Mouse (Mus musculus) heart, embryonic 12.5 days (tissue): ENCODE data around the gene Ampd1. TPM values are rescaled to one million over a fixed set of nuclear protein-coding genes. Genes with fewer than 3 reads are reported as not detected.

Source experiments
- ATAC-seq: fragments of 200-750 bp; cut with Nextera tagmentation; 2 replicates; pipeline ENCODE4 v1.8.0; 2017; ENCODE audit warnings: moderate TSS enrichment, moderate library complexity; ENCODE audit not compliant: insufficient number of reproducible peaks, low FRiP score
- H3K27ac ChIP-seq: fragments of 300-500 bp; sonication (generic); 2 replicates; pipeline ENCODE4 v1.5.1; 2016; ENCODE audit warnings: mild to moderate bottlenecking, moderate library complexity; ENCODE audit not compliant: poor library complexity, severe bottlenecking
- H3K27me3 ChIP-seq: fragments of 300-500 bp; sonication (generic); replicated peaks from 2 replicates; pipeline ENCODE4 v1.6.1; 2016; ENCODE audit warnings: mild to moderate bottlenecking, moderate library complexity
- H3K36me3 ChIP-seq: fragments of 300-500 bp; sonication (generic); 2 replicates; pipeline ENCODE4 v1.6.1; 2016; ENCODE audit warnings: mild to moderate bottlenecking, moderate library complexity
- H3K4me1 ChIP-seq: fragments of 300-500 bp; sonication (generic); replicated peaks from 2 replicates; pipeline ENCODE4 v1.6.1; 2016; ENCODE audit warnings: mild to moderate bottlenecking
- H3K4me2 ChIP-seq: fragments of 300-500 bp; sonication (generic); 2 replicates; pipeline ENCODE4 v1.6.1; 2016; ENCODE audit warnings: mild to moderate bottlenecking, moderate library complexity
- H3K4me3 ChIP-seq: fragments of 300-500 bp; sonication (generic); 2 replicates; pipeline ENCODE4 v1.5.1; 2016; ENCODE audit warnings: mild to moderate bottlenecking
- H3K9ac ChIP-seq: fragments of 300-500 bp; sonication (generic); 2 replicates; pipeline ENCODE4 v1.6.1; 2016; ENCODE audit warnings: mild to moderate bottlenecking, moderate library complexity
- H3K9me3 ChIP-seq: fragments of 300-500 bp; sonication (generic); replicated peaks from 2 replicates; pipeline ENCODE4 v1.6.1; 2016; ENCODE audit warnings: mild to moderate bottlenecking, moderate library complexity
- WGBS: fragments of 180-500 bp; shearing (Covaris S2); methylation state at CpG from one replicate; pipeline ENCODE4 v1.1.7; 2016; 5-methylcytosine and 5-hydroxymethylcytosine counted together
- polyA plus RNA-seq: library from polyadenylated mRNA; unstranded; fragments of >200 nt; fragmentation: Nextera tagmentation; extraction: Ambion mirVana; gene quantifications from 2 replicates; pipeline ENCODE4 v1.2.1, GENCODE M21; 2016

Gene Ampd1
- polyA plus RNA-seq, 1 experiment from 2014 or later = not detected

GRCm38 (mm10) chr3:103079301-103079700, 5.5 kb downstream of the Ampd1 start:
- Histone ChIP-seq H3K9ac (no peak overlapping the region), H3K27me3 (no peaks in the 10 kb centered on the region), H3K4me2 (no peak overlapping the region), H3K4me3 (no peak overlapping the region), H3K4me1 (peaks cover 27% of the 10 kb centered on the region), H3K27ac (no peak overlapping the region), H3K9me3 (no peaks in the 10 kb centered on the region), H3K36me3 (no peaks in the 10 kb centered on the region)
- ATAC-seq = no peak
- whole genome bisulfite sequencing = 71% methylated on average over 9 of the region's 9 CpGs

DNA sequence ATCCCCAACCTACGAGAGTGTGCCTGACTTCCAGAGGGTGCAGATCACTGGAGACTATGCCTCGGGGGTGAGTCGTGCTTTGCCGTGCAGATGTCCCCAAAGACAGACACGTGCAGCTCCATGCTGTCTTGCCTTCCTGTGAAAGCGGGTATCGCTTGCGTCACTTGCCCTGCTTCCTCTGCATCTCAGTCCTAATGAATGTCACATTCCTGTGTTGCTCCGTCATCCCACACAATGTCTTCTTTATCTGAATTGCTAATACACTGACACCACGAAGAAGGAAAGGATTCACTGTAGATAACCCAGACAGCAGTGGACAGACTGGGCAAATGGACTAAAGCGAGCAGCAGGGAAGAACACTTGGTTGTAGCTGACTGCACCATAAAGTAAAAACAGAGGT, 7.2 kb downstream of the Ampd1 start:
- Histone ChIP-seq H3K4me1 (peaks cover 27% of the 10 kb centered on the region), H3K36me3 (no peaks in the 10 kb centered on the region), H3K9me3 (no peaks in the 10 kb centered on the region), H3K27ac (no peak overlapping the region), H3K4me3 (no peak overlapping the region), H3K4me2 (no peak overlapping the region), H3K9ac (no peak overlapping the region), H3K27me3 (no peaks in the 10 kb centered on the region)
- 40% methylated on average over 11 of the region's 11 CpGs for WGBS
- ATAC-seq = no peak; the same call in 1 of the 2 replicates

- WGBS = 79% methylated on average over 17 of the region's 17 CpGs
- Histone ChIP-seq H3K27me3 (no peaks in the 10 kb centered on the region), H3K4me3 (no peak overlapping the region), H3K4me1 (peaks cover 27% of the 10 kb centered on the region), H3K9me3 (no peaks in the 10 kb centered on the region), H3K9ac (no peak overlapping the region), H3K36me3 (no peaks in the 10 kb centered on the region), H3K4me2 (no peak overlapping the region), H3K27ac (no peak overlapping the region)
- ATAC-seq = no peak
Measured at GRCm38 (mm10) chr3:103081861-103082453, 8.1 kb downstream of the Ampd1 start.

GRCm38 (mm10) chr3:103082761-103083160, 8.9 kb downstream of the Ampd1 start:
- Histone ChIP-seq H3K4me2 (no peak overlapping the region), H3K9ac (no peak overlapping the region), H3K27me3 (no peaks in the 10 kb centered on the region), H3K27ac (peak overlapping the region; percentile 64; the same call in 1 of the 2 replicates), H3K4me3 (no peak overlapping the region), H3K36me3 (no peaks in the 10 kb centered on the region), H3K4me1 (peaks cover 27% of the 10 kb centered on the region), H3K9me3 (no peaks in the 10 kb centered on the region)
- WGBS = 50% methylated on average over 5 of the region's 5 CpGs
- ATAC-seq = no peak

DNA sequence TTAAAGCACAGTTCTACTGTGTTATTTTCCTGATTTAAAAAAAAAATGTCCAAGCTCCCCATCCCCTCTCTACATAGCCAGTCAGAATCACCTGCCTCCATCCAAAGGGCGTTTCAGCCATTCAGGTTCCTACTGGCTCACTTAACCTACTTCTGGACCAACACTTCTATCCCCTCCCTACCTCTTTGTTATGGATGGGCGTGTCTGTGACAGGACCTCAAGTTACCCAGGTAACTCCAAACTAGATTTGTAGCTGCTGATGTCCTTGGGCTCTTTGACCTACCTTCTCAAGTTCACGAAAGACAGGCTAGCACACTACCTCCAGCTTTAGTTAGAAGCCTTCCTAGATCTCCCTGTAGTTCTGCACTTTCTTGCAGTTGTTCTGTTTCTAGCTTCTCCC, 12.2 kb downstream of the Ampd1 start:
- WGBS = 73% methylated on average over 3 of the region's 3 CpGs
- ATAC-seq = no peak

GRCm38 (mm10) chr3:103091753-103092152, 17.9 kb downstream of the Ampd1 start:
- no peaks in the 10 kb centered on the region for H3K36me3 ChIP-seq
- H3K9me3 ChIP-seq = no peaks in the 10 kb centered on the region
- no peak overlapping the region for H3K4me3 ChIP-seq
- H3K27ac ChIP-seq = no peak overlapping the region
- H3K4me2 ChIP-seq = no peak overlapping the region
- H3K4me1 ChIP-seq = no peaks in the 10 kb centered on the region
- ATAC-seq = no peak
- H3K27me3 ChIP-seq = no peaks in the 10 kb centered on the region
- no peak overlapping the region for H3K9ac ChIP-seq
- WGBS = 95% methylated on average over 2 of the region's 2 CpGs

More for the DNA sequence above, 12.2 kb downstream of the Ampd1 start:
- Histone ChIP-seq H3K27me3 (no peaks in the 10 kb centered on the region), H3K27ac (no peak overlapping the region), H3K9me3 (no peaks in the 10 kb centered on the region), H3K4me2 (no peak overlapping the region), H3K4me1 (peaks cover 22% of the 10 kb centered on the region), H3K4me3 (no peak overlapping the region), H3K36me3 (no peaks in the 10 kb centered on the region), H3K9ac (no peak overlapping the region)

GRCm38 (mm10) chr3:103098662-103099061, 24.8 kb downstream of the Ampd1 start:
- WGBS = 64% methylated on average over 23 of the region's 23 CpGs
- no peak for ATAC-seq
- peak overlapping the region; percentile 20; the same call in 1 of the 2 replicates for H3K4me2 ChIP-seq

GRCm38 (mm10) chr3:103099667-103100066, 25.9 kb downstream of the Ampd1 start:
- no peaks in the 10 kb centered on the region for H3K27me3 ChIP-seq
- H3K9ac ChIP-seq = no peak overlapping the region
- 0 out of 2 replicates have a peak, but pooled peaks cover 7% of the 10 kb centered on the region for H3K4me1 ChIP-seq
- no peak overlapping the region for H3K27ac ChIP-seq
- no peaks in the 10 kb centered on the region for H3K9me3 ChIP-seq
- 77% methylated on average over 6 of the region's 6 CpGs for WGBS
- ATAC-seq = no peak
- H3K4me2 ChIP-seq = no peak overlapping the region
- H3K36me3 ChIP-seq = no peaks in the 10 kb centered on the region
- H3K4me3 ChIP-seq = no peak overlapping the region

More at GRCm38 (mm10) chr3:103098662-103099061, 24.8 kb downstream of the Ampd1 start:
- H3K4me1 ChIP-seq = 0 out of 2 replicates have a peak, but pooled peaks cover 7% of the 10 kb centered on the region
- H3K9me3 ChIP-seq = no peaks in the 10 kb centered on the region
- no peaks in the 10 kb centered on the region for H3K36me3 ChIP-seq
- no peak overlapping the region for H3K9ac ChIP-seq
- H3K4me3 ChIP-seq = no peak overlapping the region
- no peaks in the 10 kb centered on the region for H3K27me3 ChIP-seq
- H3K27ac ChIP-seq = no peak overlapping the region

GRCm38 (mm10) chr3:103100735-103101134, 26.9 kb downstream of the Ampd1 start:
- H3K27ac ChIP-seq = no peak overlapping the region
- no peaks in the 10 kb centered on the region for H3K9me3 ChIP-seq

DNA sequence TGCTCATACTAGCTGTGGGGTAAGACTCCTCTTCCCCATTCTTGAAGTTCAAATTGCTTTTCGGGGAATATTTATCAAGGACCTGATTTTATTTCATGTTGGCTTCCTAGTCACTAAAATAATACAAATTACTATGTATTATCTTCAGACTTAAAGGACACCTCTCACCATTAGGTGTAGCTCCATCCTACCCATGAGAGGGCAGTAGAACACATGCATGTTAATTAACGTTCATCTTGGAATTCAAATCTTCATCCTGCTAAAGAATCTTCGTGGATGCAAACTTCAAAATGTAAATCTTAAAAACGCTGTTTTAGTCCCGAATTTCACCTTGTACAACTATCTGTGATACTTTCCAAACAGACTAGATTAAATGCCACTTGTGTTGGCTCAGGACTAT, 27.4 kb downstream of the Ampd1 start:
- Histone ChIP-seq H3K4me2 (no peak overlapping the region), H3K4me3 (no peak overlapping the region), H3K27ac (no peak overlapping the region), H3K9me3 (no peaks in the 10 kb centered on the region), H3K36me3 (no peaks in the 10 kb centered on the region), H3K9ac (no peak overlapping the region), H3K27me3 (no peaks in the 10 kb centered on the region), H3K4me1 (0 out of 2 replicates have a peak, but pooled peaks cover 7% of the 10 kb centered on the region)
- no peak for ATAC-seq
- WGBS = 65% methylated on average over 5 of the region's 5 CpGs

More at GRCm38 (mm10) chr3:103100735-103101134, 26.9 kb downstream of the Ampd1 start:
- Histone ChIP-seq H3K4me3 (no peak overlapping the region), H3K4me1 (0 out of 2 replicates have a peak, but pooled peaks cover 7% of the 10 kb centered on the region), H3K9ac (no peak overlapping the region), H3K4me2 (no peak overlapping the region), H3K36me3 (no peaks in the 10 kb centered on the region), H3K27me3 (no peaks in the 10 kb centered on the region)
- no peak for ATAC-seq
- 38% methylated on average over 2 of the region's 2 CpGs for WGBS

DNA sequence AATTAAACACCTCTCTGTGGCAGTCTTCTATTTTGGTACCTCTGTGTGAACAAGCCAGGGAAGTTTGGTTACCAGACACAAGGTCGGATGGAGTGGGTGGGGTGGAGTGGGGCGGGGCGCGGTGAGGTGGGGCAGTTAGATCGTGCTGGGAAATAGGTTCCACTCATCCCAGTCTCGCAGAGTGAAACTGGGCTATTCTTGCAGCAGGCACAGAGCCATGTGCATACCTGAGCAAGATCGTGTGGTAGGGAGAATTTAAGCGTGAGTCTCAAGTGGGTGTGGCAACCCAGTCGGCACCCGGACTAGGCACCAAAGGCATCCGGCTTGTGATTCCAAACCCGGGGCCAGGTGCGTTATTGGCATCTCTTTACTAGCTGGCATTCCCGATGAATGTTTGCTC, 28.1 kb downstream of the Ampd1 start:
- 0 out of 2 replicates have a peak, but pooled peaks cover 7% of the 10 kb centered on the region for H3K4me1 ChIP-seq
- WGBS = 1% methylated on average over 14 of the region's 14 CpGs
- ATAC-seq = peak; percentile 40; the same call in 1 of the 2 replicates
- no peaks in the 10 kb centered on the region for H3K9me3 ChIP-seq
- peak overlapping the region; percentile 33; the same call in 1 of the 2 replicates for H3K27ac ChIP-seq
- no peaks in the 10 kb centered on the region for H3K36me3 ChIP-seq
- no peaks in the 10 kb centered on the region for H3K27me3 ChIP-seq
- peak overlapping the region; percentile 97 for H3K4me2 ChIP-seq
- peak overlapping the region; percentile 66 for H3K4me3 ChIP-seq
- H3K9ac ChIP-seq = peak overlapping the region; percentile 82
